Mouse (Mus musculus) adrenal gland, postnatal 10 days (tissue): ENCODE data around the gene Epdr1. TPM values are rescaled to one million over a fixed set of nuclear protein-coding genes. Genes with fewer than 3 reads are reported as not detected.
A peak's percentile ranks its signal among the peaks of the same experiment; 100 is the strongest.

Experiments used
- DNase-seq: peaks from one replicate; pipeline ENCODE4 v3.0.0; 2021; ENCODE audit warnings: mixed read lengths
- long read RNA-seq, 2 experiments: library from polyadenylated mRNA; stranded (forward); transcript quantifications; one replicate each; pipeline ENCODE4 v2.0.0; 2021
- total RNA-seq, 2 experiments: library from RNA; stranded (reverse); gene quantifications; 2 replicates each; pipeline ENCODE4 v1.2.3; 2021

Gene Epdr1
- total RNA-seq = 10 to 100 TPM; 12.5 to 18.4 TPM
- long read RNA-seq, experiment 1, transcript Epdr1-201 (3 exons, 2,363 nt) = major isoform, 39 of 47 reads
- long read RNA-seq, experiment 1, partial matches to known transcripts = 2 of 47 reads
- long read RNA-seq, experiment 1, other reads (novel, unspliced or antisense) = 6 of 47 reads
- long read RNA-seq, experiment 2, transcript Epdr1-201 (3 exons, 2,363 nt) = major isoform, 27 of 29 reads
- long read RNA-seq, experiment 2, partial matches to known transcripts = 1 of 29 reads
- long read RNA-seq, experiment 2, other reads (novel, unspliced or antisense) = 1 of 29 reads

DNA sequence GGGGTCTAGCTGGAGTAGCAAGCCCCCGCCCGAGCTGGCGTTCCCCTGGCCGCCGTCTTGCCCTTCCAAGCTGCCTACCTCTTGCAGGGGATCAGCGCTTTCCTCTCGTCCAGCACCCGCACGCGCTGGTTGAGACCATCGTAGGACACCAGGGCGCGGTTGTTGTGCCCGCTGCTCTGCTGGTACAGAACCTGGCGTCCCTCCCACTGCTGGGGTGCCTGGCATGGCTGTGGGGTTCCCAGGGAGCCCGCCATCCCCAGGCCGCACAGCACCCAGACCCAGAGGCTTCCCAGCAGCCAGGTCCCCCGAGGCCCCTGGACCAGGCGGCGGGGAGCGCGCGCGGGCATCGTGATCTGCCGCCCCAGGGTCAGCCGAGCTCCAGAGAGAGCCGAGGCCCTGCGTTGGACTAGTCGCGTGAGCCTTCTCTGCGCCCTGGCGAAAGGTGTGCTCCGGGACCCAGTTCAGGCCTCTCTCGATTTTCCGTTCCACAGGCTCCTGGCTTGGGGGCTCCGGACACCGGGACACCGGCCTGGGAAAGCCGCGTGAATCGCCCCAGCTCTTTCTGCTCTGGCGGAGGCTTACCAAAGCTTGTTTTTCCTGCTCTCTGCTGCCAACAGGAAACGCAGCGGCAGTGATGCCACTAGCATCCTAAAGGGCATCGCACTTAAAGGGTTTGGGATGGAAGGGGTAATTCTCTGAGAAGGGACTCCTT lies at the start of gene Epdr1:
Gene Epdr1 (minus strand): TSS at position 712 of the 712 bp plus-strand sequence.
- DNase-seq = peak; percentile 76

- no peak for DNase-seq
Measured at GRCm38 (mm10) chr13:19668355-19669140, 48.8 kb upstream of the Epdr1 start.

- no peak for DNase-seq
Measured at GRCm38 (mm10) chr13:19652405-19652804, 32.7 kb upstream of the Epdr1 start.

DNA sequence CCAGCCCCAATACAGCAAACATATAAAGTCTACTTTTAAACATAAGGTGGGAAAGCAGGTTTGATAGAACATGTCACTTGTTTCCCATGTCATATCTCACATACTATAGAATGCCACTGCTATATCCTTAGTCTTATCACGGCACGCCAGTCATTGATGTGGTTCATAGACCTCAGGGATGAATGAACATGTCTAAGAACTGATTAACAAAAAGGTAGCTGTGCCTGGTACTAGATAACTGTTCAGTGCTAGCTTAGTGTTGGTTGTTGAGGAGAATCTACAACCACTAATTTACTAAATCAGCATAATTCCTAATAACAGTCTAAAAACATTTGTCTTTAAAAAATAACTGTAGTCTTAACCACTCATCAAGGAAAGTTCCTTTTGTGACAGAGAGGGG lies 30.1 kb upstream of the Epdr1 start:
- no peak for DNase-seq

GRCm38 (mm10) chr13:19644225-19644624 lies 24.5 kb upstream of the Epdr1 start:
- DNase-seq = no peak

DNA sequence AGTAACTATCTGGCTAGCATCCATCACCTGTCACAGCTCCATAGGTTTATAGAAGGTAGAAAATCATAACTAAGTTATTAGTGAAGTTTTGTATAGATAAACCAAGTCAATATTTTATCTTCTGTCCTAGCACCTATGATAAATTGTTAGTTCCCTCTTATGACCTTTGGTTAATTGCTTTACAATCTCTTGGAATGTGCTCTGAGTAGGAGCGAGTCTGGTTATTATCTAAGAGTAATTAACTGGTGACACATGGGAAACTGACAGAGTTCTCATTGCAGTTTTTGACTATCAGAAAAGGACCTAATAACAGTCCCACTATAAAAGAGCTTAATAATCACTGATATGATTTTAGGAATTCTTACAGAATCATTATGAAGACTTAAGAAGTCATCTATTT lies 23.8 kb upstream of the Epdr1 start:
- no peak for DNase-seq

DNA sequence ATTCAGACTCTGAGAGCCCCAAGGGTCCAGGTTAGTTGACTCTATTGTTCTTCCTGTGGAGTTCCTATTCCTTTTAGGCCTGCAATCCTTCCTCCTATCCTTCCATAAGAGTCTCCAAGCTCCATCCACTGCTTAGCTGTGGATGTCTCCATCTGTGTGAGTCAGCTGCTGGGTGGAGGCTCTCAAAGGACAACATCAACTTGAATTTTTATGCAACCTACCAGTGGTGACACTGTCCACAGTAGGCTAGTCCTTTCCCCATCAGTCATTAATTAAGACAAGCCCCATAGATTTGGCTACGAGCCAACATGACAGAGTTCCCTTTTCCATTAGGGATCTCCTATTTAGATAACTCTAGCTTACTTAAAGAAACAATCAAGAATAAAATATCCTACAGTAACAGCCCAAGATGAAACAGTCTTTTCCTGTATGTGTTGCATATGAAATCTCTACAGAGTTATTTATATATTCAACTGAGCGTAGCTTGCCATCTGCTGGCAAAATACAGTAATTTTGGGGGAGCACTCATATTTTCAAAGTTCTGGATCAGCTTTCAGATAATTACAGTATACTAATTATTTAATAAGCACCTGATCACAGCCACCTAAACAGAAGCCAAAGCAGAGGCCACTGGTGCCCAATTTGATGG lies 20.6 kb upstream of the Epdr1 start:
- no peak for DNase-seq

- peak; percentile 15 for DNase-seq
Measured at GRCm38 (mm10) chr13:19636131-19636530, 16.4 kb upstream of the Epdr1 start.

DNA sequence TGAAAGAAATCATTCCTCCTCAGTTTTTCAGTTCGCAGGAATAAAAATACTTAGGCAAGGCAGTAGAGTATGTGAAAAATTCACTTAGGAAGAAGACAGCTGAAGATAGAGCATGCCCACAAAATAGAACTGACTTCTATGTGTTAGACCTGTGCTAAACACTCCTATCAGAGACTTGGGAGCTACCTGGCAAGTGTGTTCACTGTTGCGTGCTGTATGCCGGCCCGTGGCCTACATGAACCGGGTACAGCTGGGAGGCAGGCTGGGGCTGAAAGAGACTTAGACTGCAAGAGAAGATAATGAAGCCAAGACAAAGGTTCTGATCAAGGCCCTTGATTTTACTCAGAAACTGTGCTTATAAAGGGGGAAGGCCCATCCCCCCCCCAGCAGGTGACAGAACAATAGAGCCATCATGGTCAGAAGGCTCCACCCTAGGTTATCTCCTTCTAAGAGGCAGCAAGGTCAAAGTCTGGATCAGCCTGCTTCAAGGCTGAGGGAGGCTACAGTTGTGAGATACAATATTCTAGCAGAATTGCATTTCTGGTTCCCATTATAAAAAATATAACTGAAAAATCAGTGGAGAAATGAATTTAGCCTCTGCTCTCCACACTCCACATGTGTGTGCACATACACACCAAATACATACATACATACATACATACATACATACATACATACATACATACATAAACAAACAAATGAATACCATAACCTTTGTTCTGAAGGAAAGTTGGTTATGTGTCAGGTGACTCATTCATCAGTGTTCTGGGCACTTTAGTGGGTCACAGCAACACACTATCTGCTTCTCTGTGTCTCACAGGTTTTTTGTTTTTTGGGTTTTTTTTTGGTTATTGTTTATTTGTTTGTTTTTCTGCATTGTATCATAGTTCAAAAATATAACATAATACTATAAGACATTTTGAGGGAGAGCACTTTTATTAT lies 11.3 kb upstream of the Epdr1 start:
- no peak for DNase-seq

- no peak for DNase-seq
Measured at GRCm38 (mm10) chr13:19626473-19626872, 6.7 kb upstream of the Epdr1 start.

DNA sequence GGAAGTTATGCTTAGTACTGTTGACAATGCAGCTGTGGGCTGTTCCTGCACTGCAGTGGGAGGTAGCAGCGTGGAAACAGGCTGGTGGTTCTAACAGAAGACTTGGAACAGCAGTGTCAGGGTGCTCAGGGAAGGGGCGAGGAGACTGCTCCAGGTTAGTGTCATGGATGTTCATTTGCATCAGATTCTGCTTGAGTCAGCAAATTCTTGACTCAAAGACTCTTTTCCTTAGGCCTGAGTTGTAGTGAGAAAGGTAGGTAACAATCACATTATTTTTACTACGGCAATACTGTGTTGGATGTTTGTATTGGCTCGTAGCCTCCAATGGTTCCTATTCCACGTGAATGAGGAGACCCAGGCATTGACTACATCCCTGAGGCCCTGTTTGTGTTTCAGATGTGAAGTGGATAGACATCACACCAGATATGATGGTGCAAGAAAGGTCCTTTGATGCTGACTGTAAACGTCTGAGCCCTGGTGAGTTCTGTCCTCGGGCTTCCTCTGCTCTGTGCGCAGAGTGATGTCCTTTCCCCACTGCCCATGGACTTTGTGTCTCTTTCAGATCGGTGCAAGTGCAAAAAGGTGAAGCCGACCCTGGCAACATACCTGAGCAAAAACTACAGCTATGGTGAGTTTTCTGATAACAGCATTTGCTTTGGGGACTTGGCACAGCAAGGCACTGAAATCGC lies 5.0 kb upstream of the Epdr1 start:
- no peak for DNase-seq

- DNase-seq = no peak
Measured at GRCm38 (mm10) chr13:19623228-19623905, 3.6 kb upstream of the Epdr1 start.

GRCm38 (mm10) chr13:19622573-19623227 lies 3.0 kb upstream of the Epdr1 start, which contains the start of gene Sfrp4:
Gene Sfrp4 (plus strand): TSS chr13:19623104.
- DNase-seq = peak; percentile 66

DNA sequence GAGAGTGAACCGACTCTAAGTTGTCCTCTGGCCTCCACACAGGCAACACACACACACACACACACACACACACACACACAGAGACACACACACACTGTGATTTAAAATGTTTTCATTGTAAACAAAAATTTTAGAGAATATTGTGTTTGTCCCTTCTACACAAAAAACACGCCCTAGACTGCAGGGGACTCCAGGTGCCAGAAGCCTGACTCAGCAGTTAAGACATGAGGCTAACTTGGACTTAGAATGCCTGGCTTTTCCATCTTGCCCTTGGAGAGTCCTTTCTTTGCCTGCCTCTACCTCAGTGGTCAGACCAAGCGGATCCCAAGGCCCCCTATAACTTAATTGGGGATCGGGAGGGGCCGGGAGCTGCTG lies 899 bp downstream of the Epdr1 start:
- DNase-seq = no peak

DNA sequence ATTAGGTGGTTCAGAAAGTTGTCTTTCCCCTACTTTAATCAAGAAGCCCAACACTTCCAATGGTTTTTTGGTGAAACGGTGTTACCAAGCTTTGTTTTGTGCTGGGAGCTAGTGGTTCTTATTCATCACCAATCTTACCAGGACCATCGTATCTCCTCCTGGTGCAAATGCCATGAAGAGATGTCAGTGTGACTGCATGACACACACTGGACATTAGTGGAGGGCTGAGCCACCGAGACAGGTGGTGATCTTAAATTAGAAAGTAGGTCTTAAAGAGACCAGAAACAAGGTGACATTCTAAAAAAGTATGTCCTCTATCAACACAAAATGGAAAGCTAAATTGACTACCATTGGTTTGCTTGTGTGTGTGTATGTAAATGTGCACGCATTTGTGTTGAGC lies 1.6 kb downstream of the Epdr1 start:
- no peak for DNase-seq

- DNase-seq = no peak
Measured at GRCm38 (mm10) chr13:19614311-19614710, 5.4 kb downstream of the Epdr1 start.

GRCm38 (mm10) chr13:19613426-19613825 lies 6.3 kb downstream of the Epdr1 start:
- DNase-seq = no peak

DNA sequence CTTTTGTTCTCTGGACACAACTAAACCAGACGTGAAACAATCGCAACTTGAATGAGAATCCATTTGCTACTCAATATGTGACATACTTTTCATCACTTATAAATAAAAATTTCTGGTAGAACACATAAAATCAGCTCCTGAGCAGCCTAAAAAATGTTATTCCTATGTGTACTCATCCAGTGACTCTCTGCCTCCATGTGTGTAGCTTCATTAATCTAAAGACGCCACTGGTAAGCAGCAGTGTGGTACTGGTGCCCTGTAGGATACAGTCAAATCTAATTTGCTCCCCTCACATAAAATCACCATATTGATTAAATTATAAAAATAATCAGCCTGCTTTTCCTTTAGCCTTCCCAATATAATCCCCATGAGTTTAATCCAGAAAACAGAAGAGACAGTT lies 6.8 kb downstream of the Epdr1 start:
- DNase-seq = no peak

GRCm38 (mm10) chr13:19612348-19612747 lies 7.4 kb downstream of the Epdr1 start:
- peak; percentile 24 for DNase-seq

- no peak for DNase-seq
Measured at GRCm38 (mm10) chr13:19608120-19608519, 11.6 kb downstream of the Epdr1 start.
